Mouse (Mus musculus): ENCODE results near the gene Zdhhc16.
"Not testable (repeated sequence)": the region's sequence is repeated elsewhere in the genome, so short reads cannot be mapped to it uniquely, and the experiment has no call there.

Zdhhc16 gene

GRCm38 (mm10) chr19:41913774-41914591 lies 19.3 kb upstream of the Zdhhc16 start:
- DNase-seq (ENCODE audit: low spot score in 2 of 2): no peak

DNA sequence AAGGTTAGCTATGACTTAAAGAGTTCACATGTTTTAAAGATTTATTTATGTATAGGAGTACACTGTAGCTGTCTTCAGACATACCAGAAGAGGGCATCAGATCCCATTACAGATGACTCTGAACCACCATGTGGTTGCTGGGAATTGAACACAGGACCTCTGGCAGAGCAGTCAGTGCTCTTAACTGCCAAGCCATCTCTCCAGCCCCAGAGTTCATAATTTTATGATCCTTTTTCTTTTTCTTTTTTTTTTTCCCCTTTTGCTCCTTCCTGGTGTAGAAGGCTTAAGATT lies 18.7 kb upstream of the Zdhhc16 start:
- DNase-seq (ENCODE audit: low spot score in 2 of 2): not testable (repeated sequence)

GRCm38 (mm10) chr19:41915294-41915693 lies 18.0 kb upstream of the Zdhhc16 start:
- DNase-seq (ENCODE audit: low spot score in 2 of 2): no peak

- no peak for DNase-seq (ENCODE audit: low spot score in 2 of 2)
These were observed 16.4 kb upstream of the Zdhhc16 start for GRCm38 (mm10) chr19:41916853-41917252.

DNA sequence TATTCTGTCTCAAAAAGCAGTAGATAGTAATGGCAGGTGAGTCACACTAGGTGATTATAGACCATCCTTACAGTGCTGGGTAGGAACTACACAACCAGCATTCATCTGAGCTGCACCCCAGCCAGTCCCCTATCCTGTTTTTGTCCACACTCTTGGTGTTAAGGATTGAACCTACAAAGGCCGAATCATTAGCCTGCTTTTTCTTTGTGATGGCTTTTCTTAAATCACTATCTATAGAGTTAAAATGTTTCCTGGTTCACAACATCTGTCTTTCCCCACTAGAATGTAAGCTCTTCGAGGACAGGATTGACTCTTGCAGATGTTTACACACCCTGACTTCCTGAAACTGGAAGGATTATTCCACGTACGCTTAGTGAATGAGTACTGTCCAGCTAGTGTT lies 13.8 kb upstream of the Zdhhc16 start:
- no peak for DNase-seq (ENCODE audit: low spot score in 2 of 2)

GRCm38 (mm10) chr19:41920412-41921067 lies 12.7 kb upstream of the Zdhhc16 start:
- DNase-seq (ENCODE audit: low spot score in 2 of 2): no peak

- DNase-seq (ENCODE audit: low spot score in 2 of 2): no peak
These were observed 594 bp upstream of the Zdhhc16 start for GRCm38 (mm10) chr19:41932686-41933085.

DNA sequence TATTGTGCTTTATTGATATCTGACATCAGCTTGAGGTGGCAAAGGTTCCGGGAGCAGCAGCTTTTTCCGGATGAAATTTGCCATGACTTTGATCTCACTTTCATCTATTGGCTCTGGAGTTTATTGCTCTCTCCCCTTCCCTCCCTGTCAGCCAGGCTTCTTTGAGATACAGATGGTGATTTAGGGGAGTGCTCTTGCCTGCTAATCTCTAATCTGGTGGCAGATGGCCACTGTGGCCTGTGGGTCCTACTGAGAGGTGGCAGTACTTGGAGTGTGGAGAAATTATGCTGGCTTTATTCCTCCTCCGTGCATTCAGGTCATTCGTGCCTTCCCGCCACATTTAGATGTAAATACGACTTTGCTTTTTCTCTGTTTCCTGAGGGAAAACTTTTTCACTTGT lies 844 bp downstream of the Zdhhc16 start:
- DNase-seq (ENCODE audit: low spot score in 2 of 2): no peak

- DNase-seq (ENCODE audit: low spot score in 2 of 2): no peak
These were observed 2.6 kb downstream of the Zdhhc16 start for GRCm38 (mm10) chr19:41935921-41936320.

DNA sequence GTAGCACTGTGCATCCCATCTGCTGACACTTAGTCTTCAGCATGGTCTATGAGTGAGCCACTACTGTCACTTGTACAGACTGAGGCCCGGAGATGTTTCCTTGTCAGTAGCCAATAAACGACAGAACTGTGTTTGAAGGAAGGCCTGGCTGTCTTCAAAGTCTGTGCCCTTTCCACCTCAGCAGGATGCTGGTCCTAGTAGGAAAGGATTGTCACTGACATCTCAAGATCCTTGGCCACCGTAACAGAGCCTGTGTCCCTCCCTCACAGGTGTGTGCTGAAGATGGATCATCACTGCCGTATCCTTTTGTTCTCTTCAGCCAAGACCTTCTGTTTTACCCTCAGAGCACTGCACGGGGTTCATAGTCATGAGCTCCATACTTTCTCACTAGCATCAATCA lies 5.3 kb downstream of the Zdhhc16 start:
- DNase-seq (ENCODE audit: low spot score in 2 of 2): no peak

- DNase-seq (ENCODE audit: low spot score in 2 of 2): no peak
These were observed 10.6 kb downstream of the Zdhhc16 start for GRCm38 (mm10) chr19:41943841-41944240.

GRCm38 (mm10) chr19:41952287-41952686 lies 19.0 kb downstream of the Zdhhc16 start:
- no peak for DNase-seq (ENCODE audit: low spot score in 2 of 2)

GRCm38 (mm10) chr19:41953574-41953973 lies 20.3 kb downstream of the Zdhhc16 start:
- no peak for DNase-seq (ENCODE audit: low spot score in 2 of 2)

DNA sequence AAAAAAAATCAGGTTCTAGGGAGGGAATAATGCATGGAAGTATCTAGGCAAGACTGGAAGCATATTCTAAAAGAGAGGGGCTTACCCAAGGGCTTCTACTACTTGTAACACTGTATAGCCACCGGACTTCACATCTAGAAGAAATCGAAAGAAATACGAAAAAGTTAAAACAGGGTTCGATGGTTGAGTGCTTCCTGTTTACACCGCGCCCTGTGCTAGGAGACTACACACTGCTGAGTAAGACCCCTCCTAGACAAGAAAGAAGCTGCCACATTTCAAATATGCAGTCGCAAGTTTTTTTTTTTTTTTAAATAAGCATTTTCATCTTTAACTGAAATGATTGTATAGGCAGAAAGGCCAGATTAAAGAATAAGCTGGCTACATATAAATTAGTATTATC lies 36.3 kb downstream of the Zdhhc16 start:
- no peak for DNase-seq (ENCODE audit: low spot score in 2 of 2)

DNA sequence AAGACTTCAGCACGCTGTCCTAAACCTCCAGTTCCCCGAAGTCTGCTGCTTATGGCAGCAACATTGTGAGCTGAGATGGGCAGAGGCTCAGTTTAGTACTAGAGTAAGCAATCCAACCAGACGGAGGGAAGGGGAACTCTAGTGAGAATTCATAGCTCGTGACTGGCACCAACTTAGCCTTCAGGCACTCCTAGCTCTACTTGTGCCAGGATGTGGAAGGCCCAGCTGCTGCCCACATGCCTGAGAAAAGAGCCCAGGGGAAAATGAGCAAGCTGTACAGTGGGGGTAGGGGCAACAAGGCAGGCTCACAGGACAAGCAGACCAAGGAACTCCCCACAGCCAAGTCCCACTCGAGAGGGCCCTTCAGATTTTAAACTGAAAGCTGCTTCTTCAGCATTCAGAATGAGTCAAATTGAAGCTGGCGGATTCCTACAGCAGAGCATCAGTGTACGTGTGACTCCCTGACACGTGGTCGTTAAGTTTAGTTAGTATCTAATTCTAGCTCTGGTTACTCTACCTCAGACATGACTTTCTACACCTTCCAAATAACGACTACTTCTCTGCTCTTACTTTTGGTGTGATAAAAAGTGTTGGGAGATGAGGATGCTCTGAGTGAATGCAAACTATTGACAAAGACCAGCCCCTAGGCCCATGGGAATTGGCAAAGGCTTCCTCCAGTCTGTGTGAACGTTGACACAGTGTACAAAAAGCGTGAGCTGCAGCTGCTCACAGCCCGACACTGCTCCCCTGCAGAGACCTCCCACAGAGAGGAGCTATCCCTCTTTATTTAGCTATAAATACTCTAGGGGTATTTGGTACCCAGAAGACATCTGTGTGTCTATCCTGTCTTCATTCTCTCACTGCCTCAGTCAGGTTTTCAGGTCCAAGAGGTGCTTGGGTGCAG lies 40.9 kb downstream of the Zdhhc16 start:
- no peak for DNase-seq (ENCODE audit: low spot score in 2 of 2)

- no peak for DNase-seq (ENCODE audit: low spot score in 2 of 2)
These were observed 47.1 kb downstream of the Zdhhc16 start for GRCm38 (mm10) chr19:41980422-41980818.

GRCm38 (mm10) chr19:41980819-41981594 lies 47.7 kb downstream of the Zdhhc16 start, which contains the start of gene Mms19:
Gene Mms19 (minus strand): TSS chr19:41981157.
- DNase-seq (ENCODE audit: low spot score in 2 of 2): peak; percentile 92 to 97

- DNase-seq (ENCODE audit: low spot score in 2 of 2): no peak
These were observed 48.3 kb downstream of the Zdhhc16 start, which contains the start of gene Ubtd1 for GRCm38 (mm10) chr19:41981595-41981927. Gene Ubtd1 (plus strand): TSS chr19:41981763.

DNA sequence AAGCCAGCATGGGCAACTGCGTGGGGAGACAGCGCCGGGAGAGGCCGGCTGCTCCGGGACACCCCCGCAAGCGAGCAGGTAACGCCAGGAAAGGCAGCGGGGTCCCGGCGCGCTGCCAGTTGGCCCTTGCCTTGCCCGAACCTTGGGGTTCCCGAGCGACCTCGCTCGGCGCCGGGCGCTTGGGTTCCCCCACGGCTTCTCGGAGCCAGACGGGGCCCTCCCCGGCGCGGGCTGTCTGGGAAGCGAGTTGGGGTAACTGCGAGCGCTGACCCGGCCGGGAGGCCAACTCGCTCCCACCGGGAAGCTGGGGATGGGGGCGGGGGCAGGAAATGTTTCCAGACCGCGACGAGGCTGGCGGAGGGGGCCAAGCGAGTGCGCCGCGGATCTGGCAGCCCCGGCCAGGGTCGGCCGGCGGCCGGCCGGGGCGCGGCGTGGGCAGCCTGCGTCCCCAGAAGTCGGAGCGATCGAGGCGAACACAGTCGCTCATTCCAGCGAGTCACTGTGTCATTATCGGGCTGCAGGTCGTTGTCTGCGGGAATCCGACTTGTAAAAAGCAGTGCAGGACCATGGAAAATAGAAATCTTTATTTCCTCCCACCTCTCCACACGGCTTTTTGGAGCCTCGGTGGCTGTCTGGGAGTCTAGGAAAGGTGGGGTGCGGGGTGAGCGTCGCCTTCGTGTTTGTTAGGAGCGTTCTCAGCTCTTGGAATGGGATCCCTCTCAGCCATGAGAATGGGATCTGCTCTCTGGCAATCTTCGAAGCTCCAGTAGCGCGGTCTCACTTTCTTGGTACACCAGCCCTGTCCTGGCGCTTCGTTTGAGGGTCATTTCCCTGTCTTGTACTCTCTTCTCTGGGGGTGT lies 48.9 kb downstream of the Zdhhc16 start:
- DNase-seq (ENCODE audit: low spot score in 2 of 2): peak; percentile 33 to 49

DNA sequence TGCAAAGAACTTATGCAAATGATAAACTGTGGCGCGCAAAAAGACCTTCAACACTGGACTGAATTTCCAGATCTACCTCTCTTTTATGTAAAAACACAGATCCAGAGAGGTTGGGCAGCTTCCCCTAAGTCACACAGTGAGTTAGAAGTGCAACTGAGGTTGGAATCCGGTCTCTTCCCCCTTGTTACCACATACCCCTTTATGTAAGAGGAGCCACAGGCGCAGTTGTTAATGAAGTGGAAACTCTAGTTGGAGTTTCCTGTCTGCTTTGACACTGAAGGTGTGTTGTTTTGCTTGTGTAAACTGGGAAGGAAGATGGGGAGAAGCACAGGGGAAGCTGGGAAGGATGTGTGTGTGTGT lies 49.5 kb downstream of the Zdhhc16 start:
- no peak for DNase-seq (ENCODE audit: low spot score in 2 of 2)

- no peak for DNase-seq (ENCODE audit: low spot score in 2 of 2)
These were observed 52.7 kb downstream of the Zdhhc16 start for GRCm38 (mm10) chr19:41985994-41986393.
